Mouse (Mus musculus) megakaryocyte-erythroid progenitor cell, adult 5 weeks (primary cell): ENCODE data around the gene Pcsk2. TPM values are rescaled to one million over a fixed set of nuclear protein-coding genes. Genes with fewer than 3 reads are reported as not detected.

Source experiments
- polyA plus RNA-seq: library from polyadenylated mRNA; stranded (reverse); fragments of >175 nt; gene quantifications from 2 replicates; pipeline ENCODE4 v1.2.3, GENCODE M21; 2012

Pcsk2 gene
- not detected in 2 replicates for polyA plus RNA-seq

DNA sequence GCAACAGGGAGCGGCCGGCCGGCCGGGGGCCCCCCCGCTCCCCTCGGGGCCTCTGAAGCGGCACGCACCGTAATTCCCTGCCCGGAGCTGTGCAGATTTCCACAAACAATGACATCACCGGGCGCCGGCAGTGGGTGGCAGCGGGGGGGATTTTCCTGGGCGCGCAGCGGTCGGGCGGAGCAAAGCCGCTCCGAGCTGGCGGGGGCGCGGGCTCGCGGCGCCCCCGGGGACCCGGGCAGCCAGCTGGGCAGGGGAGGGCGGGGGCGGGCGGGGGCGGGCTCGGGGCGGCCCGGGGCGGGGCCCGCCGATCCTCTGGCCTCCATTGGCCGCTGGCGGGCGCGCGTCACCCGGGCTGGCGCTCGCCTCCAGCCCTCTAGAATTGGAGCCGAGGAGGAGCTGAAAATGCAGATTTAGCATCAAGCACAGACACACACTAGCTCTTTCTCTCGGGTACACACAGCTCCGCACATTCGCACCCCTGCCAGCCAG lies at the start of gene Pcsk2:
TSS of gene Pcsk2 (plus strand) at position 399 of the 489 bp plus-strand sequence.

GRCm38 (mm10) chr2:143862484-143863231 lies 316.7 kb downstream of the Pcsk2 start, which contains the start of gene Bfsp1:
Gene Bfsp1, minus strand, starts transcription at chr2:143863173.

